Mouse (Mus musculus): ENCODE results near the gene Chpf.

The Chpf gene

GRCm38 (mm10) chr1:75442171-75442570 lies 36.9 kb downstream of the Chpf start:
- no peak for DNase-seq (ENCODE audit: extremely low spot score)

- no peak for DNase-seq (ENCODE audit: extremely low spot score)
Measured at GRCm38 (mm10) chr1:75441471-75441996, 37.6 kb downstream of the Chpf start.

DNA sequence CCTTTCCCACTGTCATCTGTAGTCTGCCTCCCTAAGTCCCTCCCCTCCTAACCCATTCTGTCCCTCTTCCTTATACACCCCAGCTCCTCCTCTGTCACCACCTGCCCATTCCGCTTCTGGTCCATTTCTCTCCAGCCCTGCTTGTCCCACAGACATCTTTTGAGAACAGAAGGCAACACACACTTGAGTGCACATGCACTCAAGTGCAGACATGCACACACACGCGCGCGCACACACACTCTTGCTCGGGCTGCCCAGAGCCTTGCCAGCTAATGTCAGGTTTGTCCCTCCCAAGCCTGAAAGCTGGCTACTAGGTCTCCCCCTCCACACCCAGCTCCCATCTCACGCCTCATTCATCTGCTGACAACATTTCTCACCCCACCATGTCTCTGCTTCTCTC lies 38.4 kb downstream of the Chpf start:
- no peak for DNase-seq (ENCODE audit: extremely low spot score)

DNA sequence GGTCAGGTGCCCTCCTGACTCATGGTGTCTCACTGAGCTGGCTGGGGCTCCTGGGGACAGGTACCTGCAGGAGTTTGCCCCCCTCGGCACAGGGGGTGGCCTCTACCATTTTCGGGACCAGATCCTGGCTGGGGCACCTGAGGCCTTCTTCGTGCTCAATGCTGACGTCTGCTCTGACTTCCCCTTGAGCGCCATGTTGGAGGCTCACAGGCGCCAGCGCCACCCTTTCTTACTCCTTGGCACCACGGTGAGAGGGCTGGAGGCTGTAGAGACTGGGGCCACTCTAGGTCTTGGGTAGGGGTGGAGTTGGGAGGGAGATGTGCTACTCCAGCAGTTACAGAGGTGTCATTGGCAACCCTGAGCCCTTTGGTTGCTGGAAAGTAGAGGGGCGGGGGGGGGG lies 40.3 kb downstream of the Chpf start:
- DNase-seq (ENCODE audit: extremely low spot score), result no peak

GRCm38 (mm10) chr1:75435475-75436328 lies 43.4 kb downstream of the Chpf start, which contains the start of gene Gmppa:
Gene Gmppa (plus strand): TSS chr1:75435930.
- DNase-seq (ENCODE audit: extremely low spot score), result peak; percentile 88

GRCm38 (mm10) chr1:75425796-75426471 lies 53.2 kb downstream of the Chpf start:
- peak; percentile 82 for DNase-seq (ENCODE audit: extremely low spot score)
